Mouse (Mus musculus) ES-E14 (cell line): Measurements from ENCODE around the gene Lpin2.

Experiments used
- HCFC1 ChIP-seq: IDR thresholded peaks from 2 replicates; pipeline ENCODE4 v1.6.1; 2012; ENCODE audit warnings: low read length, inconsistent platforms, borderline replicate concordance; ENCODE audit not compliant: insufficient read depth
- ZC3H11A ChIP-seq: IDR thresholded peaks from 2 replicates; pipeline ENCODE4 v1.6.1; 2012; ENCODE audit warnings: low read depth, mild to moderate bottlenecking, inconsistent platforms, low read length, borderline replicate concordance

- no peak for TF ChIP-seq HCFC1
- TF ChIP-seq ZC3H11A: no peak
These were observed 37.0 kb upstream of the Lpin2 start for GRCm38 (mm10) chr17:71145248-71145961.
